Mouse (Mus musculus): Measurements from ENCODE around the gene Tex30.
"Not testable (repeated sequence)": the region's sequence is repeated elsewhere in the genome, so short reads cannot be mapped to it uniquely, and the experiment has no call there.

The Tex30 gene

DNA sequence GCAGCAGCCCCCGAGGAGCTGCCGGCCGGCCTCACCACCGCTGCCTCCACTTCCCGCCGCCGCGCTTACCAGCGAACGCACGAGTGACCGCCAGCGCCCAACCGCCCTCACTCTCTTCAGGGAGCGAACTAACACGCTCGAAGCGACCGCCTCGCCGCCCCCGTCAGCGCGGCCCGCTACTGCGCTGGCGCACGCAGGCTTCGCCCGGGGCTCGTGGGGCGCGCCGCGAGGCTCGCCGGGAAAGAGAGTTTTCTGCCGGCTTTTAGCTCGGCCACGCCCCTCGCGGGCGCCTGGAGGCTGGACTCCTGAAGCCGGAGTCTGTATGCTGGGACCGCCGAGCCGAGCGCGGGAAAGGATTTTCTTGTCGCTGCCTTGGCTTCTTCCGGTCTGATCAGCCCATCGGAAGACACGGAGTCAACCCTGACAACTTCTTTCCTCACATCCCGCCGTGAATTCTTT is at the start of gene Tex30:
Tex30 (minus strand) TSS at position 183 of the 459 bp plus-strand sequence.
- DNase-seq, result peak; percentile 95

DNA sequence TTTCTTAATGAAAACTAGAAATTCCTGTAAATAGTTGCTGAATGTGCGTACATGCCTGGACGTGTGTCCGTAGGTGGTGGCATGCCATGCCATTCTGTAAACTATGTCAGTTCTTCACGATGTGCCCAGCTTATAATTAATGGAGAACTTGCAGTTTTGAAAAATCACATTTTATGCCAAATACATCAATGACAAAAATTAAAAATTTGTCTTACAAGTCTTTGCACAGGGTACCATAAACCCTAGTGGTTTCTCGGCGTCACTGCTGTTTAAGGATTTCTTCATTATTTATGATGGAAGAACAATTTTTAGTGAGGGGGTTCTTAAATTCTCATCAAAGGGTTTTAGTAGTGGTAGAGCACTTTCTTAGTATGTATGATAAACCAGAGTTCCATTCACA is 46.5 kb upstream of the Tex30 start:
- DNase-seq, result no peak

DNA sequence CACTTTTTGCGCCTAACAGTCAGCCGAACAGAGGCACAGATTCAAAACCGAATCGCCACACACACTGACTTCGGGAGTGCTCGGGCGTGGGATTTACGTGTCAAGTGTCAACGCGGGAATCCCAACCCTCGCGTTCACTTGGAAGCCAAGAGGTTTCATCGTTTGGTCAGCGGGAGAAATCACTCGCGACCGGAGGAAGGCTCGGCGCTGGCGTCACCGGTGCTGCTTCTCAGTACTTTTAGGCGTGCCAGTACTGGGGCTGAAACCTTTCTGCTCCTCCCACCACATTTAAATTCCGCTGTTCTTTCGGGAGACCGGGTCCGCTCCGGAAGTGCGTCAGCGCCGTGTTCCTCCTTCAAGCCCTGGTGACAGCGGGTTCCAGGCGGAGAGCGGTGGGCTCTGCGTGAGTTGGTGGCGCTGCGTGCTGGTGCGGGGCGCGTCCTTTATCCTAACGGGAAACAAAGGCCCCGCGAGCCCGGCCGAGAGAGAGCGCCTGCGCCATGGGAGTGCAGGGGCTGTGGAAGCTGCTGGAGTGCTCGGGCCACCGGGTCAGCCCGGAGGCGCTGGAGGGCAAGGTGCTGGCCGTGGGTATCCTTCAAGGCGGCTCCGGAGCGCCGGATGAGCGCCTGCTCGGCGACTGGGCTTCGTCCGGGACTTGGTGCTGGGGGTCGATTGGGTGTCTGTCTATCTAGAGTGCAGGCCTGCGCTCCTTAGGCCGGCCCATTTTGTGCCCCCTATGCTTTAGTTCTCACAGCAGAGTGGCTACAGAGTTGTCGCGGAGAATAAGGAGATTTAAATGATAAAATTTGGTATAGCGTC is 45.5 kb upstream of the Tex30 start, which contains the start of gene Ercc5:
Ercc5 (plus strand) TSS at position 182 of the 819 bp plus-strand sequence.
- peak; percentile 85 for DNase-seq

DNA sequence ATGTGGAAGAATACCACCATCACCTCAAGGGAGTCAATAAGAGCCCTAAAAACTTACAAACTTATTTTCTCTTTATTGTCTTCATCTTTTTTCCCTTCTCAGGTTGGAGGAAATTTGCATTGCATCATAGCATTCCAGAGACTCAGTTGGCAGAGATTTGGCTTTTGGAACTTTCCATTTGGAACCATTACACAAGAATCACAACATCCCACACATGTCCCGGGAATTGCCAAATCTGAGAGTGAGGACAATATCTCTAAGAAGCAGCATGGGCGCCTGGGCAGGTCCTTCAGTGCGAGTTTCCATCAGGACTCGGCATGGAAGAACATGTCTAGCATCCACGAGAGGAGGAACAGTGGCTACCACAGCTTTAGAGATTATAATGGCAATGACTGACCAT is 40.5 kb upstream of the Tex30 start:
- no peak for DNase-seq

DNA sequence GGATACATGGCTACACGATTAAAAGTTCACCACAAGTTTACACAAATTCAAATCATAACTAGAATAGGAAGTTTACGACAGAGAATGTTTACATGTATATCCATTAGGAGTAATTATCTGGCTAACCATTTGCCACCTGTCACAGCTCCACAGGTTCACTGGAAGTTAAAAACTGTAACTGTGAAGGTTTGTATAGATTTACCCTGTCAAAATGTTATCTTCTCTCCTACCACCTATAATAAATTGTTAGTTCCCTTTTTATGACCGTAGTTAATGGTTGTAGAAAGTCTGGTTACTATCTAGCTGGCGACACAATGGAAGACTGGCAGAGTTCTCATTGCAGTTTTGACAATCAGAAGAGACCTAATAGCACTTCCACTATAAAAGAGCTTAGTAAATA is 38.0 kb upstream of the Tex30 start:
- DNase-seq, result no peak

DNA sequence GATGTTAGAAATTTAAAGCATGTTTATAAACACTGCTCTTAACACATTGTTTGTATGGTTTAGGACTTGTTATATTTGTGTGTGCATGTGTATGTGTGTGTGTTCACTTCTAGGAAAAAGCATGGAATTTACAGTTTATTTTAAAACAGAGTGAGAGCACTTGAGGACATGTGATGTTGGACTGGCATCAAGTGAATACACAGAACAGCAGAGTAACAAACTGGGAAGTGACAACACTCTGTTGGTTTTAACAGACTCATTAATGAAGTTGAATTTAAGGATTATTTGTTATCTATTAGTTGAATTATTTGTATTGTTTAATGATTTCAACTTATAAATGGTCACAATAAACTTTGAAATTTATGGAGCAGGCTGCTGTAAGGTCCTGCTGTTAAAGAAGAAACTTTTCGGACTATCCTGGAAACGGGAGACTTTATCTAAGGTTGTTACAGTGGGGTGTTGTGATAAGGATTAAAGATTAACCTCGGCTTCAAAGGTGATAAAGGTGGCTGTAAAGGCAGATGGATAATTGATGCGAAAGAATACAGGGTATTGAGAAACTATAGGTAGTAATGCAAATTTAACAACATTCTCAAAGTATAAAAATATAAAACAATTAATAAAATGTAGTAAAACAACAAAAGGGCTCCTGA is 27.8 kb upstream of the Tex30 start:
- DNase-seq, result no peak

DNA sequence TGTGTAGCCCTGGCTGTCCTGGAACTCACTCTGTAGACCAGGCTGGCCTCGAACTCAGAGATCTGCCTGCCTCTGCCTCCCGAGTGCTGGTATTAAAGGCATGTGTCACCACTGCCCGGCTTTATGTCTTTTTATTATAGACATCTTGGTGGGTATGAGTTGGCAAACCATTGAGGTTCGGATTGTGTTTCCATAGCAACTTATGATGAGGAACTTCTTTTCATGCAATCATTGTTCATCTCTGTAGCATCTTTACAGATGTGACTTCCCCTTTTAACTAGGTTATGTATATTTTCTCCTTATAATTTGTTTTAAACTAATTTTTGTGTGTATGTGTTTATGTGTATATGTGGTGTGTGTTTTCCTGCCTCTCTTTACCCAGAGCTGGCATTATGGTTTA is 23.3 kb upstream of the Tex30 start:
- no peak for DNase-seq

DNA sequence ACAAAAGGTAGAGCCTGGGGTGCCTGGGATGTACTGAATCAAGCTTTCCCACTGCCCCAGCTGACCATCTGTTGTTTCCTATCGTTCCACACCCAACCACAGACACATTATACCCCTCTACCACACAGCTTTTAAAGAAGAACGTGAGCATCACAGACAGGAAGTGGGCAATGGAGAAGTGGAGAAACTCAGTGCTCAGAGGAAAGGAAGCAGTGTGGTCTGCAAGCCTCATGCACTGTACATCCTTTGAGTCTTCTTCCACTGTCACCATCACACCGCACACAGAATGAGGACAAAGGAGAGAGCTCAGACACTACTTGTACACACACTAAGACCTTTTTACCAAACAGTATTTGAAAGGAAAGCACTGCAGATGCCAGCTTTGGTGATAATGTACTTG is 20.0 kb upstream of the Tex30 start:
- DNase-seq, result no peak

DNA sequence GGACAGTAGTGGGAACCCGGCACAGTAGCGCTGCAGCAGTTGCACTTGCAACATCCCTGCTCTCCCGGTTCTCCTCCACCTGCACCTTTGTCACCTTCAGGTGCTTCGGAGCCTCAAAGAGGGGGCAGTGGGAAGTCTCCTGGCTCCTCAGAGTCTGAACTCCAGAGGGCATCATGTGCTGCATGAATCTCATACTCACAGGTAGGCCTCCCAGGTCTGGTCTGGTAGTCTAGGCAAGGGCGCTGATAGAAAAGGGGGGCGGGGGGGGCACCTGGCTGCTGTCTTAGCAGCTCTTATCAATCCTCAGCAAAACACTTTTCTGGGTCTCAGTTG is 17.8 kb upstream of the Tex30 start:
- no peak for DNase-seq

DNA sequence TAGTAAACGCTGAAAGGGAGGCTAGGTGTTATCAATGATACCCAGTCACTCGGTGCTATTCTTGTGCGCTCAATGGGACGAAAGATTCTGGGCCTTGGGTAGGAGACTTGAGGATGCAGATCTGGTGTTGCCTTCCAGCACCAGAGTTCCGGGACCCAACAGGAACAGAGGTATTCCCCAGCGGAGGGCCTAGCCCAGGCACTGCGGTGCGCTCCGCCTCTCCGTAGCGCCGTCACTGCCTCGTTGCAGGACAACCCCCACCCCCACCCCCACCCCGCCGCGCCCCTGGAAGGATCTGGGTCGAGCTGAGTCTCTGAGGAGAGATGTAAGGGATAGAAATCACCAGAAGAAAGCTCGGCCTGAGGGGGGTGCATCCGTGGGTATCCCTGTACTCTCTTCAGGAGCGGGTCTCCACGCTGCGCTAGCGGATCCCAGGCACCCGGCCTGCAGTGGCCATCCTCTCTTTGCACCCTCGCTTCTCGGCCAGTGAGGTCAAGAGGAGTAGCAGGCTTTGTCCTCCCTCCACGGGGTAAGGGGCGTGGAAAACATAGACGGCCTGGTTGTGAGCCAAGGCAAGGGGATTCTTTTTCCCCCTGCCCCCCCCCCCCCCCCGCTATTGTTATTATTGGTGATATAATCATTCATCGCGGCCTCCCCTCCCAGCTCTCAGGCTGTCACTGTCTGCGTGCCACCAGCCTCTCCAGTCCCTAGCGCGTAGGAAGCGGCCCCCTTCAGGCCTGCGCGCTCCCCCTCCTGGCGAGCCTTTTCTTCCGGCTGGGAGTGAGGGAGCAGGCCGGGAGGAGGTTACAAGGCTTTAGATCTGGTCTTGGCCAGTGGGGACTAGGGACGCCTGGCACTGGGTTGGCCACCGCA is 17.2 kb upstream of the Tex30 start:
- peak; percentile 84 for DNase-seq

DNA sequence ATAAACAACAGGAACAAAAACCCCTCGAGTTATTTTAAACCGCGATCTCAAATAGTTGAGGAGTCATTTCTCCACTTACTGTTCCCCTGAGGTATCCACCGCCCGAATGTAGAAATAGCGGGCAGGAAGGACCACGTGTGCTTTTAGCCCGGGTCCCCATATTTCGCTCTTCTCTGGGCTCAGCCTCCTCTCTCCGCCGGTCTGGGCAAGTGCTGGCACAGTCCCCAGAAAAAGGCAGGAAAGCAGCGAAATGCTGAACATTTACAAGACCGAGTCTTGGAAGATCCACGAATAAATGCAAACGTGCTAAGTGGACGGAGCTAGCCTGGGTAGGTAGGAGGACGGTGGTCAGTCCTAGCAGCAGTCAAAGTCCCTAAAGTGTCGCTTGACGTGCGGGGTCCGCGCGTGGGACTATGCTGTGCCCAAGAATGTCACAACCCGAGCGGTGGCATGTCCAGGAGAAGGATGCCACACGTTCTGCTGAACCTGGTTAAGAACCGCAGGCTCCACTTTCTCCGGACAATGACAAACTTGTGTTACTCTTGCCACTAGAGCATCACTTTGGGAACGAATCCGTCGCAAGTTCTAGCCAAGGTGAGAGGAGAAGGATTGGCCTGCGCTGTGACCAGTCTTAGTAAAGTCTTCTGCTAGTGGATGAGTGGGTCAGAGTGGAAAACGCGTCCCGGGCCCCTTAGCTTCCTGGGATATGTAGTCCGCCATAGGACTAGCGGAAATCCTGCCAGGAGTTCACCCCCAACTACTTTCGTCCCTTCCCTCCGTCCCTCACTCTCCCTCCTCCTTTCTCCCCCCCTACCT is 16.2 kb upstream of the Tex30 start, which contains the start of the genes Kdelc1 and Bivm:
Kdelc1 (minus strand) TSS at position 570 of the 816 bp plus-strand sequence.
Bivm (plus strand) TSS at position 719 of the 816 bp plus-strand sequence.
- DNase-seq, result peak; percentile 85

DNA sequence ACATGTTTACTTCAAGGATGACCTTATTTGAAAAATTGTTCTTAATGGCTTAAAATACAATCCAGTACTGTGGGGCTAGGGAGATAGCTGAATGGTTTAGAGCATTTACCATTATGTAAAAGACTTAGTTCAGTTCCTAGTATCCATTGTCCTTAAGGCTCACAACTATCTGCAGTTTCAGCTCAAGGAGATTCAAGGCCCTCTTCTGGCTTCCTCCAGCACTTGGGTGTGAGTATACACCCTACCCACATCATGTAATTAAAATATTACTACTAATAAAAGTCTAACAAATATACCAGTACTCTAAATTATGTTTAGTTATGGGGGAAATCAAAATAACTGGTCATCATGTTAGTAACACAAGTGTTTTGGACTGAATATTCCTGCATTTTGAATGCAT is 15.3 kb upstream of the Tex30 start:
- no peak for DNase-seq

DNA sequence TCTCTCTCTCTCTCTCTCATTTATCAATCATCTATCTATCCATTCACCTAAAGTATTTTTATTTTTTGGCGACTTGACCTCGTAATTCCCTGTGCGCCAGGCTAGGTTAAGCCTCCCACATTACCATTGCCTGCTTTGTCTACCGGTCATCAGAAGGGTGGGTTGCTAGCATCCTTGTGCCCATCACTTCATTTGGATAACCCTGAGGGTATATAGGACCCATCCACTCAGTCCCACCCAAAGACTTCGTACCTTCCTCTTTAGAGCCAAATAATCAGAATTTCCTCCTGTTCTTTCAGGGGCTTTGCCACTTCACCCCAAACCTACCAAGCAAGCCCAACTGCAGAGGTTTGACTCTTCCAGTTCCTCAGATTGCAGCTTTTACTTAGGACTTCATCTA is 698 bp upstream of the Tex30 start:
- no peak for DNase-seq

DNA sequence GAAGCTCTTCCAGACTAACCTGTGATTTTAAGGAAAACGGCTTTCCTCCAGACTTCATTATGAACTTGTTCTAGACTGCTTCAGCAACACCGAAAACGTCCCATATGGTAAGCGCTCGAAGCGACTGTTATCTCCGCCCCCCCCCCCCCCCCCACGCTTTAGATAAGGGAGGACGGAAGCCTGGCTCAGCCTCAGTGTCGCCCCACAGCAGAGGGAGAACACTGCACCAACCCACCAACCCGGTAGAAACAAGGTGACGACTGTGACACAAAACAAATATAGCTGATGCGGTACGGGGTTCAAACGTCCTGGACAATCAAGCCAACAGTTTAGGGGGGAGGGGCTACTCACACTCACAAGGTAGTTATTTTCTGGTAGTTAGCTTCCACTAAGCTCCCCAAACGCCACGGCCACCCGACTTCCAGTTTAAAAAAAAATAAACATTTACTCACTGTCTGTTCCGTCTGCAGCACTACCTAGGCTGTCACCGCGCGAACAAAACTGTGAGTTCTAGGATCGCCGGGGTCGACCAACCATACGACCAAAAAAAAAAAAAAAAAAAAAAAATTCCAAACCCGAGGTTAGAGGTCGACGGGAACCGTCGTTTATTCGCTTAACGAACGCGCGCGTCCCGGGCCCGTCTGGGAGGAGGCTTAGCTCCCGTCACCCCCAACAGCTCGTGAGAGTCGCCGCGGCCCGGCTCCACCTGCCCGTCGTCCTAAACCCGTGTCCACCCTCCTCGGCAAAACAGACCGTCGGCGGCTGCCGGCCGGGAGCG is 604 bp downstream of the Tex30 start:
- DNase-seq, result peak; percentile 12

DNA sequence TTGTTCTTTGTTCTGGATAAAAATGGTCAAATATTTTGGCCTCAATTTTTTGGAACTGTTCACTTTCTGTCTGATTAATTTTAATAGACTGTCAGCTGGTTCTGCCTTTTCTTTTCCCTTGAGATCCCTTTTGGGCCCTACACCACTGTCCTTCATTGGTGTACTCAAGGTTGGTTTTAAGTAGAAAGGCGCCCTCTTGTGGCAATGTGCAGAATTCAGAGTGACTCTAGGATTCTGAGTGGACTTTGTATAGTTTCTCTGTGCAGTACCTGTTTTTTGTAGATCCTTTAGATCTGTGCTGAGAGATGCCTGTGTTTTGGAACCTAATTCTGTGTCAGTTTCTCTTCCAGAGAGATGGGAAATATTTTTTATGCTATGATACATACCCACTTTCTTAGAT is 37.6 kb downstream of the Tex30 start:
- DNase-seq, result peak; percentile 39

DNA sequence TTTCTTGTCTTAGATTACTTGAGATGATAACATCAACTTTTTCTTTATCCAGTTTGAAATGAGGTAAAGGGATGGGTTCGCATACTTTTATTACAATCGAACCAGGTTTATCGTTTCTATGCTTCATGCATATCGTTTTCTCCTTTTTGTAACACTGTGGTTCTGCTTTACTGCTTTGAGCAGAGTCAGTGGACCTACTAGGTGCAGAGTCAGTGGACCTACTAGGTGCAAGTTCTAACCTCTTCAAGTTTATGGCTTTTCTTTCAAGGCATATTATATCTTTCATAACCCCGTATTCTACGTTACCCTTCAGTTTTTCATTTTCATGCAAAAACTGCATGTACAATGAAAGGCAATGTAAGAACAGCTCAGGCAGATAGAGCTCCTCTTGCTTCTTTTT is 38.8 kb downstream of the Tex30 start:
- DNase-seq, result no peak

DNA sequence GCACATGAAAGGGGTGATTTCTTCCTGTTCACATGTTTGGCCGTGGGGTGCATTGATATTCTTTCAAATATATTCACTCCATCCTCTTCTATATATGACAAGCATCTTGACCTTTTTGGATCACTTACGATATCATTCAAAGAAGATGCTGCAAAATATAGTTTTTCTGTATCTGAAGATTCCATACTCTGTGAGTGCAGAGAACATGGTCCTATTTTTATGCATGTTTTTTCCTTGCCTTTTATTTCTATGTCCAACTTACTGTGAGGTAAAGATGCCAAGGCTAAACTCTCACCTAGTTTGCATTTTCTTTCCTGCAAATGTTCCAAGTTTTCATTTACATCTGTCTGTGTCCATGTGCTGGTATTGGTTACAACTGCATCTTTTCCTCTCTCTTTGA is 40.4 kb downstream of the Tex30 start, which contains the start of gene Gm8251:
Gm8251 (minus strand) TSS at position 101 of the 400 bp plus-strand sequence.
- DNase-seq, result no peak

DNA sequence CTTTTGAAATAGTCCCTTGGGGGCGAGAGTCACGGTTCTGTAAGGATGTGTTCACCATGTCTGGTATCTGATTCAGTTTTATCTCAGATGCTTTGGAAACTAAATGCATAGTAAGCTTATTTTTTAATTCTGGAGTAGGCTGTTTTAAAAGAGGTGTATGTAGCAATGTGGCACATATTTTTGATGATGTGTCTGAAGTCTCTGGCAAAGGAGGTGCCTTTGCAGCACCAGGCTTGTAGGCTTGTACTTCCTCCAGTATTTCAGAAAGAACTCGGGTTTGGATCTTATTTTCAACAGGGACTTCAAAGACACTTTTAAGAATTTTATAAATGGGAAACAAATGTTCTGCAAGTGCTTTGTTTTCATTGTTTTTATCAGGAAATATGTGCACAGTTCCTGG is 44.4 kb downstream of the Tex30 start:
- no peak for DNase-seq

DNA sequence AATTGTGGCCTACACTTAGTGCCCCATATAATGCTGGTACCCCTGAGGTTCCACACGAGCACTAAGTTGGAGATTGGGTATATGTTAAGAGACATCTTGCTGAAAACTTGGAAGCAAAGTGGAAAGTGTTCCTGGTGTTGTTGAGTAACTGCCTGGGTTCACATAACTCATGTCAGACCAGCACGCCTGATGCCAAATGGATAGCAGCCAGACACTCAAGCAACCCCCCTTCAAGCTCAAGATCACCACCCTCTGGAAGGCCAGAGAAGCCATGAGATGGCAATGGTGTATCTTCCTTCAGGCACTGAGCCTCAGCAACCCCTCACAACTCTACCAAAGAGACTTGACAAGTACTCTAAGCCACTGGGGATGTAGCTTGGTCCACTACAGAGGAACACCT is 55.7 kb downstream of the Tex30 start:
- DNase-seq, result no peak

DNA sequence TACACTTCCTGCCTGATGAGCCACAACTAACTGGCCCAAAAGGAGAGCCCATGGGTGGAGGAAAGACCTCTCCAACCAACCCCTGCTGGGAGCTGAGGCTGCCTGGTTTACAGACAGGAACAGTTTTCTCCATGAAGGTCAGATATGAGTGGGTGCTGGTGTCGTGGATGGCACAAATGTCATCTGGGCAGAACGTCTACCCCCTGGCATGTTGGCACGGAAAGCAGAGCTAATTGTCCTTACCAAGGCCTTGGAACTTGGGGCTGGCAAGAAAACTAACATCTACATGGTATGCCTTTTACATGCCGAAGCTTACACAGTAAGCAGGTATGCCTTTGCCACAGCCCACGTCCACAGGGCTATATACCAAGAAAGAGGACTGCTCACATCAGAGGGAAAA is 56.6 kb downstream of the Tex30 start:
- DNase-seq, result not testable (repeated sequence)

DNA sequence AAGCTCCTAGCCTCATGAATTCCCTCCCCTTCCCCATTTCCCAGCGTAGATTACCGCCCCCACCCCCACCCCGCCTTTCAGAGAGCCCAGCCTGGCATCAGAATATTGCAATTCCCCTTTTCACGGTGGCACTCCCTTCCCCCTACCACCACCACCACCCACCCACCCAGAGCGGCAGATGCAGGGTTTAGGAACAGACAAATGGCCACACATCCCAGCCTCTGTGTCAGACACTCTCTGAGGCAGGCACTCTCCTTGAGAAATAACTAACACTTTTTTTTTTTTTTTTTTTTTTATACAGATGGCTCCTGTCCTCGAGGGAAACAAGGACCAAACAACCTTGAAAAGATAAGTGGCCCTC is 59.7 kb downstream of the Tex30 start:
- DNase-seq, result no peak
